Mouse (Mus musculus) activated CD4-positive, CD25-positive, alpha-beta regulatory T cell, adult 4 months (primary cell): ENCODE measurements at regions not wholly inside any gene's neighbourhood (a gene's known extent, or its start where the extent isn't known, plus 50 kb on each side); places are given as distances from the start of the nearest gene placed in this dataset.
A peak's percentile ranks its signal among the peaks of the same experiment; 100 is the strongest.

Experiments
- ATAC-seq: one replicate; pipeline ENCODE4 v1.8.0; 2017

GRCm38 (mm10) chr10:118769751-118770150, 100.3 kb downstream of the Dyrk2 start:
- no peak for ATAC-seq

DNA sequence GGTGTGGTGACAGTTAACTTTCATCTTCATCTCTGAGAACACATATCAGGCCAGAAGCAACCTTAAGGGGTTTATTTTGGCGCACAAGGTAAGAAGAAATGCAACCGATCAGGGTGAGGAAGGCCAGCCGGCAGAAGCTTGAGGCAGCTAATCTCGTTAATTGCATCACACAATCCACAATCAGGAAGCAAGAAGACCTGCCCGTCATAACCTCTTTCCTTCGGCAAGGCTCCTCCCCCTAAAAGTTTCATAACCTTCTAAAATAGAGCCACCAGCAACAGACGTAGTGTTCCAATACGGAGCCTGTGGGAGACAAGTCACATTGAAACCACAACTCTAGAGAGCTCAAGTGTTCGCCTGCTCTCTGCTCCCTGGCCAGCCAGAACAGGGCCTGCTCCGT, 91.4 kb downstream of the Dyrk2 start:
- no peak for ATAC-seq

DNA sequence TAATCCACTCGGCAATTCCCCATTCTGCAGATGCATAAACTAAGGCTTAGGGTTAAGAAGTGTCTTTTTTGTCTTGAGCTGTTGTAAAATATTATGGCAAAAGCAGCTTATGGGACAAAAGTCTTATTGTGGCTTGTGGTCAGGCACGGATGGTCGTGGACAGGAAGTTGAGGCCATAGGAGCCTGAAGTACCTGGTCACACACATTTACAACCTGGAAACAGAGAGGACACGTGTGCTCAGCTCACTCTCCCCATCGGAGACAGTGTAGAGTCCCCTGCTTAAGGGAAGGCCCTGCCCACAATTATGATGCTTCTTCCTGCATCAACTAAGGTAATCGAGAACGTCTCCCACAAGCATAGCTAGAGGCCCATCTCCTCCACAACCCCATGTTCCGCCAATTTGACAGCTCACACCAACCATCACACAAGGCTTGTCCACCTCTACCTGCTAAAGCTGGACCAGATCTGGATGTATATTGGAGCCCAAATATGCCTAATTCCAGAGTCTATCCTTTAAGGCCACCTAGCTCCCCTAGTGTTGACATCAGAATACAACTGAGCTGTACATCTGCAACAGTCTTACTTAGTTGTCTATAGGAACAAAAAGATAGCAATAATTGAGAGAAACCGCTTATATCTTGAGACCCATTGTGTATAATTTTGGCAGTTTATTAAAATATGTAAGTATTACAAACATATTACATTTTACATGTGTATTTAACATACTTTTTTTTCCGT, 89.0 kb downstream of the Dyrk2 start:
- no peak for ATAC-seq

GRCm38 (mm10) chr10:118781811-118782232, 88.2 kb downstream of the Dyrk2 start:
- no peak for ATAC-seq

GRCm38 (mm10) chr10:118782646-118783045, 87.4 kb downstream of the Dyrk2 start:
- ATAC-seq = no peak

- ATAC-seq = peak; percentile 77
Observed at GRCm38 (mm10) chr10:118787280-118787690, 82.7 kb downstream of the Dyrk2 start.

DNA sequence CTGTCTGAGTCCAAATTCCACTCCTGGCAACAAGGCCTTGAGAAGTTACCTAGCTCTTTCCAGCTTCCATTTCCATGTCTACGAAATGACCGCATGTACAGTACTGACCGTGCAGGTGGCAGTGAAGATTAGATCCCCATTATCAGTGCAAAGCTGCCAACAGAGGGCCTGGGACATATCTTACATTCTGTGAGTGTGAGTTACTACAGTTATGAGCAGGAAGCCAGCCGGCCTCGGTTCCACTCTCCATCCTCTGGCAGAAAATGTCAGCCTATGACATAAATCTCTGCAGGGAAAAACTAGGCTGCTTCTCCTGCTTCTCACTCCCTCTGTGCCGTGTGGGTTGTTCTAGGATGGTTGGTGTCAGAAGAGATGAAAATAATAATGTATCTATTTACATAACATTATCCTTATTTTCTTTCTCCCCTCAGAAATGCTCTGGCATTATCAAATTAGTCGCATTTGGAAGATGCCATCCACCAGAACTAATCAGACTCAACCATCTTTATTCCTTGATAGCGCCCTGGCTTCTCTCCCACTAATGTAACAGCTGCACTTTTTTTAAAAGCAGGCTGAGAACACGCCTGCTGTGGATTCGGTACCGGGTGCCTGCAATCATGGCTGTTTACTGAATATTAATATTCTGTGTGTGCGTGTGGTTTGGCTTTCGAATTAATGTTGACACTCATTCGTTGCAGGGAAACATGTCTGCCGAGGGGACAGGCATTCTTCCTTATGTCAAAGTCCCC, 77.5 kb downstream of the Dyrk2 start:
- no peak for ATAC-seq

- ATAC-seq = peak; percentile 52
Observed at GRCm38 (mm10) chr10:118793794-118794193, 76.2 kb downstream of the Dyrk2 start.

DNA sequence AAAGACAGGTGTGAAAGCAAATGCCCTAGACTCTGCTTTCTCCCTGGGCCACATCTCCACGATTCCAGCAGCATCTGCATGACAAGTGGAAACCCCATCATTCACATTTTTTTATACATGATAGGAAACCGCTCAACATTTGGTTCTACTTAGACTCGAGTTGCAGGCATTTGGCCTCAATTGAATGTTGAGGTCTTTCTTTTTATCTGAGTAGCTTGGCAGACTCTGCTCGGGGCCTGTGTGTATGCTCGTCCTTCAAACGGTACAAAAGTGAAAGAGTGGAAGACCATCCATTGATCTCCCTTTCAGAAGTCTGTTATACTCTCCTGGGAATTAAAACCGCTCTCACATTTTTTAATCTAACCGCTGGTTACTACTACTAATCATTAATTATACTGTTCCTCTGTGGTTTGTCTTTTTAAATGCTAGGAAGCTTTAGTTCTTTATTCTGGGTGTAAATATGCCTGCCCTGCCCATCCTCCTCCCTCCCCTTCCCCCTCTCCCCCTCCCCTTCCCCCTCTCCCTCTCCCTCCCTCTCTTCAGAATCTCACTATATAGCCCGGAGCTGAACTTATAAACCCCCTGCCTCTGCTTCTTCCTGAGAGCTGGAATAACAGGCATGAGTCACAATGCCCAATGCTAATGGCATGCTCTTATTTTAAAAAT, 75.5 kb downstream of the Dyrk2 start:
- ATAC-seq = no peak

GRCm38 (mm10) chr10:118795061-118795407, 75.0 kb downstream of the Dyrk2 start:
- ATAC-seq = no peak

GRCm38 (mm10) chr10:118796512-118796911, 73.5 kb downstream of the Dyrk2 start:
- ATAC-seq = no peak

GRCm38 (mm10) chr10:118797256-118797655, 72.8 kb downstream of the Dyrk2 start:
- no peak for ATAC-seq

- ATAC-seq = no peak
Observed at GRCm38 (mm10) chr10:118799767-118800166, 70.2 kb downstream of the Dyrk2 start.

DNA sequence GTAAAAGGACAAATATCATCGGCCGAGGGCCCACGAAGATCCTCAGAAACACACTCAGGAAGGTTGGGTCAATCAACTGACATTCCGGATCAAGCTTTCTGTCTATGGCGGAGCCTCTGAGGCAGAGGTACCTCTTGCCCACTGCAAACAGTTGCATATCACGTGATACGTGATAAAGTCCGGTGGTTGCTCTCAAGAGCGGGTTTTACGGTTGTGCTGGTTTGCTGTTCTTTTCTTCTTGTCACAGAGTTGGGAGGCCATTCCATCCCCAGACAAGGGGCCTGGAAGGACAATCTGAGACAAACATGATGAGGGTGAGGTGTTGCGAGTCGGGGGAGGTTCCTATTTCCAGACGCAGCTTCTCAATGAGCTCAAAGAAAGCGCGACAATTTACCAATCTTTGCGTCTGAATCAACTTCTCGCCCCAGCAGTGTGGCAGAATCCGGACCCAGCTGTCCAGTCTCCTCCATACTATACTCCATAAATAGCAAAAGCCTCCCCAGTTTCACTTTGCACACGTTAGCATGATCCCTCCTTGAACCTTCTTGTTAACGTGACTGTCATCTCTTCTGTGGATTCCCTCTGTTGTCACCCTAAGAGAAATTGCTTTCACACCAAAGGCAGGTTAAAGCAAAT, 66.0 kb downstream of the Dyrk2 start:
- no peak for ATAC-seq

- no peak for ATAC-seq
Observed at GRCm38 (mm10) chr10:118804574-118804973, 65.4 kb downstream of the Dyrk2 start.
